Mouse (Mus musculus): Measurements from ENCODE around the gene Swap70.

Swap70 gene

GRCm38 (mm10) chr7:110237837-110238451 lies 16.4 kb downstream of the Swap70 start:
- DNase-seq (ENCODE audit: low spot score in 2 of 2), result no peak

GRCm38 (mm10) chr7:110239590-110239989 lies 18.1 kb downstream of the Swap70 start:
- no peak for DNase-seq (ENCODE audit: low spot score in 2 of 2)

- DNase-seq (ENCODE audit: low spot score in 2 of 2), result no peak
Measured at GRCm38 (mm10) chr7:110241472-110242289, 20.2 kb downstream of the Swap70 start.

GRCm38 (mm10) chr7:110242290-110242581 lies 20.7 kb downstream of the Swap70 start:
- DNase-seq (ENCODE audit: low spot score in 2 of 2), result no peak

GRCm38 (mm10) chr7:110245128-110245527 lies 23.6 kb downstream of the Swap70 start:
- DNase-seq (ENCODE audit: low spot score in 2 of 2), result no peak

GRCm38 (mm10) chr7:110246526-110246925 lies 25.0 kb downstream of the Swap70 start:
- no peak for DNase-seq (ENCODE audit: low spot score in 2 of 2)

GRCm38 (mm10) chr7:110247801-110248200 lies 26.3 kb downstream of the Swap70 start:
- no peak for DNase-seq (ENCODE audit: low spot score in 2 of 2)

GRCm38 (mm10) chr7:110248677-110249076 lies 27.2 kb downstream of the Swap70 start:
- no peak for DNase-seq (ENCODE audit: low spot score in 2 of 2)

- DNase-seq (ENCODE audit: low spot score in 2 of 2), result no peak
Measured at GRCm38 (mm10) chr7:110253861-110254260, 32.4 kb downstream of the Swap70 start.

GRCm38 (mm10) chr7:110254395-110254794 lies 32.9 kb downstream of the Swap70 start:
- no peak for DNase-seq (ENCODE audit: low spot score in 2 of 2)

GRCm38 (mm10) chr7:110257059-110257458 lies 35.5 kb downstream of the Swap70 start:
- no peak for DNase-seq (ENCODE audit: low spot score in 2 of 2)

GRCm38 (mm10) chr7:110258196-110258950 lies 36.9 kb downstream of the Swap70 start:
- no peak for DNase-seq (ENCODE audit: low spot score in 2 of 2)

GRCm38 (mm10) chr7:110259966-110260711 lies 38.6 kb downstream of the Swap70 start:
- no peak for DNase-seq (ENCODE audit: low spot score in 2 of 2)

- no peak for DNase-seq (ENCODE audit: low spot score in 2 of 2)
Measured at GRCm38 (mm10) chr7:110261807-110262206, 40.3 kb downstream of the Swap70 start.

- DNase-seq (ENCODE audit: low spot score in 2 of 2), result no peak
Measured at GRCm38 (mm10) chr7:110262661-110263060, 41.1 kb downstream of the Swap70 start.

GRCm38 (mm10) chr7:110263474-110263873 lies 42.0 kb downstream of the Swap70 start:
- DNase-seq (ENCODE audit: low spot score in 2 of 2), result no peak

- DNase-seq (ENCODE audit: low spot score in 2 of 2), result peak; percentile 72 to 91
Measured at GRCm38 (mm10) chr7:110265796-110266195, 44.3 kb downstream of the Swap70 start.

- DNase-seq (ENCODE audit: low spot score in 2 of 2), result no peak
Measured at GRCm38 (mm10) chr7:110267014-110267413, 45.5 kb downstream of the Swap70 start.

- no peak for DNase-seq (ENCODE audit: low spot score in 2 of 2)
Measured at GRCm38 (mm10) chr7:110267994-110268393, 46.5 kb downstream of the Swap70 start.

GRCm38 (mm10) chr7:110268511-110268910 lies 47.0 kb downstream of the Swap70 start:
- DNase-seq (ENCODE audit: low spot score in 2 of 2), result no peak

GRCm38 (mm10) chr7:110269777-110270176 lies 48.3 kb downstream of the Swap70 start:
- no peak for DNase-seq (ENCODE audit: low spot score in 2 of 2)

GRCm38 (mm10) chr7:110270455-110270854 lies 48.9 kb downstream of the Swap70 start:
- DNase-seq (ENCODE audit: low spot score in 2 of 2), result no peak

Data from urinary bladder, postnatal 4 days (tissue).